Mouse (Mus musculus): Measurements from ENCODE around the gene Mr1. TPM values are rescaled to one million over a fixed set of nuclear protein-coding genes. Genes with fewer than 3 reads are reported as not detected.

Gene Mr1
- polyA plus RNA-seq, 1 experiment from 2014 or later, result 8.6 TPM

GRCm38 (mm10) chr1:155082158-155082964 lies 64.3 kb downstream of the Mr1 start:
- 20% methylated on average over 11 of the region's 11 CpGs for WGBS
- H3K4me1 ChIP-seq (ENCODE audit: control insufficient read depth in 2 of 2, insufficient read depth in 2 of 2, low read length in 2 of 2), result peaks cover 34 to 43% of the 10 kb centered on the region in 2 experiments

DNA sequence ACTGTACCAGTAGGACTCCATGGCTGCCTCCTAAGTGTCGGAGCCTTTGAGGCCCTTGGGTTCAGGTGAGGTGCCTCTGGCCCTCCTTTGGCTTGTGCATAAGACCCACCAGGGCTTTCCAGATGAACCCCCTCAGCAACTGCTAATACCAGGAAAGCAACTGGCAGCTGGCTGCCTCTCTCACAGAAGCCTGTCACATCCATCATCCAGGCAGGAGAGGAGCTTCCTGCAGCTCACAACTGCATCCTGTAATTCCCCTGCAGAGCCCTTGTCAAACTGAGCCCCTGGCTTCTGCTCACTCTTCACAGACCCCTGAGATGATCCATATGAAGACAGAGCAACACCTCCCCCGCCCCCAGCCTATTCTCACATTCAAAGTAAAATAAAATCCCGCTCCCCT lies 68.9 kb downstream of the Mr1 start:
- no peaks in the 10 kb centered on the region for H3K9me3 ChIP-seq (ENCODE audit: control insufficient read depth, low read length)
- H3K27me3 ChIP-seq (ENCODE audit: control insufficient read depth, insufficient read depth, low read length), result no peaks in the 10 kb centered on the region
- H3K36me3 ChIP-seq (ENCODE audit: control insufficient read depth, insufficient read depth, low read length), result no peaks in the 10 kb centered on the region
- H3K9ac ChIP-seq (ENCODE audit: low read length), result no peak overlapping the region
- peaks cover 12 to 14% of the 10 kb centered on the region in 2 experiments for H3K4me1 ChIP-seq (ENCODE audit: control insufficient read depth in 2 of 2, insufficient read depth in 2 of 2, low read length in 2 of 2)
- H3K27ac ChIP-seq (replicated peaks in 1 of 2; ENCODE audit: control insufficient read depth in 1 of 2, insufficient read depth in 1 of 2, low read depth in 2 of 2, low read length in 2 of 2), result no peak overlapping the region
- no peak overlapping the region for H3K4me2 ChIP-seq (ENCODE audit: low read length)
- ATAC-seq (ENCODE audit: insufficient number of reproducible peaks, insufficient read depth, low FRiP score, low read depth), result no peak
- WGBS, result 66% methylated on average over 3 of the region's 3 CpGs
- no peak overlapping the region for H3K4me3 ChIP-seq (ENCODE audit: control insufficient read depth in 1 of 2, insufficient read depth in 1 of 2, low read depth in 1 of 2, low read length in 2 of 2)

More at GRCm38 (mm10) chr1:155082158-155082964, 64.3 kb downstream of the Mr1 start:
- Histone ChIP-seq H3K9ac (ENCODE audit: low read length) (peak overlapping the region; percentile 74), H3K36me3 (ENCODE audit: control insufficient read depth, insufficient read depth, low read length) (no peaks in the 10 kb centered on the region), H3K27me3 (ENCODE audit: control insufficient read depth, insufficient read depth, low read length) (no peaks in the 10 kb centered on the region), H3K27ac (replicated peaks in 1 of 2; ENCODE audit: control insufficient read depth in 1 of 2, insufficient read depth in 1 of 2, low read depth in 2 of 2, low read length in 2 of 2) (peak overlapping the region; percentile 78 to 88), H3K4me3 (ENCODE audit: control insufficient read depth in 1 of 2, insufficient read depth in 1 of 2, low read depth in 1 of 2, low read length in 2 of 2) (peak overlapping the region; percentile 47 to 52), H3K9me3 (ENCODE audit: control insufficient read depth, low read length) (no peaks in the 10 kb centered on the region), H3K4me2 (ENCODE audit: low read length) (peak overlapping the region; percentile 74)
- no peak for ATAC-seq (ENCODE audit: insufficient number of reproducible peaks, insufficient read depth, low FRiP score, low read depth)

Other genes starting within 250 kb of the Mr1 start
- 8.3 and 10.4 TPM in 2 replicates for gene Ier5, start 47.2 kb downstream of the Mr1 start, polyA plus RNA-seq (2014; fragmentation: Nextera tagmentation; extraction: Ambion mirVana)
- 54.8 and 56.4 TPM in 2 replicates for gene Stx6, start 11.9 kb upstream of the Mr1 start, polyA plus RNA-seq (2014; fragmentation: Nextera tagmentation; extraction: Ambion mirVana)
- gene BC034090, start 97.6 kb upstream of the Mr1 start, polyA plus RNA-seq (2014; fragmentation: Nextera tagmentation; extraction: Ambion mirVana), result 6.9 and 7.2 TPM in 2 replicates

Data from heart, embryonic 14.5 days (tissue).